Mouse (Mus musculus) ES-Bruce4 (cell line): ENCODE results near the gene Tcta.

Experiments used
- CTCF ChIP-seq: IDR thresholded peaks from one replicate; pipeline ENCODE4 v1.8.1; 2011; ENCODE audit warnings: low read depth, low read length
- EP300 ChIP-seq: IDR thresholded peaks from 2 replicates; pipeline ENCODE4 v1.6.1; 2011; ENCODE audit warnings: low read depth, low read length; ENCODE audit not compliant: insufficient read depth
- POLR2A ChIP-seq: IDR thresholded peaks from one replicate; pipeline ENCODE4 v1.8.1; 2011; ENCODE audit warnings: low read length; ENCODE audit not compliant: insufficient read depth

- TF ChIP-seq CTCF (no peak), POLR2A (no peak), EP300 (no peak)
Measured at GRCm38 (mm10) chr9:108290773-108291172, 15.2 kb downstream of the Tcta start.
